Comparison of ENCODE assay signal across 9 mouse cellular contexts in genomic region chr11:94127966-94128365, GRCm38 (mm10).
DNase-seq lines count a peak whose midpoint lies in the region; ATAC-seq and TF ChIP-seq lines count a peak whose summit lies in the region.
"Had no signal": no experiment of that assay in that cellular context is flagged by ENCODE, and none has a peak within 500 bp of the region (broad histone marks: within the 10 kb centered on the region; RNA-seq: fewer than 3 reads in every experiment).

No protein-coding gene starts in this region.

- TF ChIP-seq CTCF in cortical plate, adult 2 months (IDR thresholded peaks at IDR 0.05; ENCODE audit: extremely low read depth, insufficient read depth, low read length), result peak; percentile 98

- H3K27me3 ChIP-seq in midbrain, embryonic 16.5 days (ENCODE audit: control insufficient read depth, insufficient read depth, low read depth, low read length), result no peaks in the 10 kb centered on the region
- H3K27me3 ChIP-seq in splenic B cell, adult 2 months (ENCODE audit: control insufficient read depth, insufficient read depth, low read length, poor library complexity, severe bottlenecking), result no peaks in the 10 kb centered on the region
- H3K27me3 ChIP-seq: embryonic facial prominence, embryonic 12.5 days had no signal

- H3K4me2 ChIP-seq in midbrain, embryonic 16.5 days (ENCODE audit: low read length), result no peak overlapping the region
- H3K4me2 ChIP-seq: embryonic facial prominence, embryonic 12.5 days had no signal

- H3K4me3 ChIP-seq in cortical plate, adult 2 months (ENCODE audit: insufficient read depth, low read length), result no peak overlapping the region
- H3K4me3 ChIP-seq in midbrain, embryonic 16.5 days (ENCODE audit: low read depth, low read length), result no peak overlapping the region
- H3K4me3 ChIP-seq: embryonic facial prominence, embryonic 12.5 days had no signal

- 33% methylated on average over 5 of the region's 5 CpGs for WGBS in midbrain, embryonic 16.5 days

- intact Hi-C loops in left cerebral cortex, postnatal 36 days (cut with DNase I), result loop anchor here (1.0 to 2.0 kb wide), 2 partner anchors 85 to 99 kb away; no protein-coding TSS in a partner anchor

- H3K27ac ChIP-seq in cortical plate, adult 2 months (ENCODE audit: insufficient read depth, low read length), result no peak overlapping the region
- H3K27ac ChIP-seq in midbrain, embryonic 16.5 days (ENCODE audit: low read length), result no peak overlapping the region
- H3K27ac ChIP-seq: embryonic facial prominence, embryonic 12.5 days had no signal

- H3K9ac ChIP-seq in midbrain, embryonic 16.5 days (ENCODE audit: low read depth, low read length), result no peak overlapping the region
- H3K9ac ChIP-seq: embryonic facial prominence, embryonic 12.5 days had no signal

- DNase-seq in 3T3-L1 (ENCODE audit: low read depth, low spot score), result peak; percentile 94
- DNase-seq in gastrocnemius, postnatal 10 days, result peak; percentile 80
- DNase-seq in kidney, adult 11 months, result peak; percentile 67
- peak; percentile 82 to 84 for DNase-seq in left cerebral cortex, postnatal 36 days (ENCODE audit: low spot score in 2 of 2)
- DNase-seq in splenic B cell, adult 2 months (ENCODE audit: low read depth, low spot score), result peak; percentile 88

- no peaks in the 10 kb centered on the region for H3K4me1 ChIP-seq in cortical plate, adult 2 months (ENCODE audit: control insufficient read depth, insufficient read depth, low read length)
- H3K4me1 ChIP-seq in midbrain, embryonic 16.5 days (ENCODE audit: control insufficient read depth, insufficient read depth, low read length), result no peaks in the 10 kb centered on the region
- H3K4me1 ChIP-seq: embryonic facial prominence, embryonic 12.5 days had no signal

- peak; percentile 81 for ATAC-seq in activated CD4-positive, CD25-positive, alpha-beta regulatory T cell, adult 4 months
- ATAC-seq in midbrain, embryonic 16.5 days, result peak; percentile 50; the same call in 1 of the 2 replicates

- no peaks in the 10 kb centered on the region for H3K9me3 ChIP-seq in midbrain, embryonic 16.5 days (replicated peaks; ENCODE audit: control insufficient read depth, low read length, poor library complexity, severe bottlenecking)
- H3K9me3 ChIP-seq: embryonic facial prominence, embryonic 12.5 days had no signal

- H3K36me3 ChIP-seq in midbrain, embryonic 16.5 days (ENCODE audit: control insufficient read depth, insufficient read depth, low read length), result no peaks in the 10 kb centered on the region; the same call in 1 of the 2 replicates
- peaks cover 5% of the 10 kb centered on the region; the same call in 1 of the 2 replicates for H3K36me3 ChIP-seq in splenic B cell, adult 2 months (ENCODE audit: control insufficient read depth, insufficient read depth, low read length, poor library complexity, severe bottlenecking)

- TF ChIP-seq POLR2A in cortical plate, adult 2 months (IDR thresholded peaks at IDR 0.05; ENCODE audit: extremely low read depth, insufficient read depth, low read length), result no peak
